9 mouse cellular contexts compared by ENCODE assay signal in the genomic region with DNA sequence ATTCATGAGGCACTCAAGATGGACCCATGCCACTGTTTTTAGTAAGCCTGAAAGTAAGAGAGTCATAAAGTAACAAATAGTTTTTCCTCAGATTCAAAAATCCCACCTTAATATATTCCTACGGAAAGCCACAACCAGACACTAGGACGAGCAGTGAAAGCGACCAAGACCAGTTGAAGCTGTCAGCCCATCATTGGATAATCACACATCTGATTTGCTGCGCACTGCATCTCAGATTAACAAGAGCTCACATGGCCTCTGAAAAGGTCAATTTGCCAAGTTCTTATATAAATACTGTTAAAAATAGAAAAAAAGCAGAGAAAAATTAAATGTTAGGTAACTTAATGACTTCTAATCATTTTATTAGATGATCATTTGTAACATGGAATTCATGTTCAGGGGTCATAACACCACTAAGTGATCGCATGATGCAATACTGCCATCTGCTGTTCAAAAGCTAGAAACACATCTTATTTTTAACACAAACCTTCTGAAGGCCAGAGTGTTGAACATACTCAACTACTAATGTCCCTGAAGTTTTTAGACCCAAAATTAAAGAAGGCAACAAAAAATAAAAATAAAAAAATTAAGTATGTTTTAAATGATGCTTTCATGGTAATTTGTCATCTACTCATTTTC. TPM values are rescaled to one million over a fixed set of nuclear protein-coding genes. Genes with fewer than 3 reads are reported as not detected.
A peak's percentile ranks its signal among the peaks of the same experiment; 100 is the strongest.
DNase-seq lines count a peak whose midpoint lies in the region; ATAC-seq and TF ChIP-seq lines count a peak whose summit lies in the region.
"Had no signal": no experiment of that assay in that cellular context is flagged by ENCODE, and none has a peak within 500 bp of the region (broad histone marks: within the 10 kb centered on the region; RNA-seq: fewer than 3 reads in every experiment).

No protein-coding gene starts in this region.

- ATAC-seq in kidney, embryonic 14.5 days (ENCODE audit: low FRiP score, low TSS enrichment) = 0 out of 2 replicates have a peak, but pooled peaks have one; percentile 35
- no peak; the same call in 1 of the 2 replicates for ATAC-seq in G1E (ENCODE audit: extremely low read depth, insufficient number of reproducible peaks, low FRiP score, poor library complexity, severe bottlenecking)
- ATAC-seq in common myeloid progenitor, adult 5-6 weeks (replicated peaks; ENCODE audit: low read depth, poor library complexity, severe bottlenecking) = peak; percentile 81
- peak; percentile 87 for ATAC-seq in megakaryocyte progenitor cell, adult 5-6 weeks (replicated peaks; ENCODE audit: poor library complexity)

- H3K4me3 ChIP-seq in kidney, embryonic 14.5 days (ENCODE audit: low read length) = no peak overlapping the region
- H3K4me3 ChIP-seq in G1E (ENCODE audit: low read depth, low read length) = no peak overlapping the region
- H3K4me3 ChIP-seq: lung, embryonic 15.5 days had no signal

- no peak overlapping the region for H3K9ac ChIP-seq in kidney, embryonic 14.5 days (ENCODE audit: low read depth, low read length)
- H3K9ac ChIP-seq: lung, embryonic 15.5 days had no signal

- TF ChIP-seq CTCF in G1E (IDR thresholded peaks at IDR 0.05; ENCODE audit: low read depth, low read length) = 0 out of 2 replicates have a peak, but pooled peaks have one; percentile 24

- peaks cover 26% of the 10 kb centered on the region for H3K36me3 ChIP-seq in kidney, embryonic 14.5 days (ENCODE audit: control insufficient read depth, insufficient read depth, low read length)
- peaks cover 70% of the 10 kb centered on the region for H3K36me3 ChIP-seq in G1E (replicated peaks)

- H3K27ac ChIP-seq in kidney, embryonic 14.5 days (ENCODE audit: low read depth, low read length) = no peak overlapping the region
- H3K27ac ChIP-seq: lung, embryonic 15.5 days had no signal

- 67% methylated on average over 5 of the region's 5 CpGs for WGBS in kidney, embryonic 14.5 days

- no peaks in the 10 kb centered on the region for H3K27me3 ChIP-seq in kidney, embryonic 14.5 days (ENCODE audit: control insufficient read depth, insufficient read depth, low read length)
- no peaks in the 10 kb centered on the region for H3K27me3 ChIP-seq in G1E (ENCODE audit: insufficient read depth, low read length)
- H3K27me3 ChIP-seq: lung, embryonic 15.5 days had no signal

- intact Hi-C loops in left cerebral cortex, postnatal 36 days (cut with DNase I) = loop anchor here (5.0 kb wide), 1 partner anchor 1421 kb away; no protein-coding TSS in a partner anchor

- no peak for DNase-seq in kidney, postnatal 10 days
- peak; percentile 21 for DNase-seq in G1E (ENCODE audit: low spot score)
- DNase-seq in left cerebral cortex, adult 9 months (ENCODE audit: low spot score in 2 of 2) = no peak
- no peak for DNase-seq in left cerebral cortex, postnatal 36 days (ENCODE audit: low spot score in 2 of 2)
- DNase-seq in cerebellum, adult 11 months = no peak

- H3K4me2 ChIP-seq in kidney, embryonic 14.5 days (replicated peaks; ENCODE audit: low read depth, low read length) = no peak overlapping the region
- H3K4me2 ChIP-seq: lung, embryonic 15.5 days had no signal

- no peaks in the 10 kb centered on the region for H3K9me3 ChIP-seq in kidney, embryonic 14.5 days (ENCODE audit: control insufficient read depth, low read length)
- no peaks in the 10 kb centered on the region for H3K9me3 ChIP-seq in G1E (replicated peaks)
- H3K9me3 ChIP-seq: lung, embryonic 15.5 days had no signal

- no peaks in the 10 kb centered on the region for H3K4me1 ChIP-seq in kidney, embryonic 14.5 days (ENCODE audit: control insufficient read depth, insufficient read depth, low read length)
- H3K4me1 ChIP-seq in G1E (ENCODE audit: insufficient read depth, low read depth, low read length) = peaks cover 4% of the 10 kb centered on the region; the same call in 1 of the 2 replicates
- H3K4me1 ChIP-seq: lung, embryonic 15.5 days had no signal

RNA-seq across cellular contexts. Expression of a gene that starts 16.9 kb away (rescaled TPM):
- polyA plus RNA-seq in kidney, embryonic 14.5 days (2014; fragmentation: Nextera tagmentation; extraction: Ambion mirVana) = 29.6 and 35.9 TPM in 2 replicates
- total RNA-seq in G1E (2014; fragmentation: Nextera tagmentation) (35.6 and 64.7 TPM in 2 replicates), G1E (2017) (50.3 and 53.9 TPM in 2 replicates)
- polyA plus RNA-seq in G1E (2012) = 0.66 and 0.98 TPM in 2 replicates
- total RNA-seq in common myeloid progenitor, adult 5-6 weeks (2017) = 62.7 and 73.0 TPM in 2 replicates
- total RNA-seq in megakaryocyte progenitor cell, adult 5-6 weeks (2015) = 20.5 and 27.0 TPM in 2 replicates
- 48.2 and 52.0 TPM in 2 replicates for total RNA-seq in megakaryocyte progenitor cell, adult 5-6 weeks (2017)
- 10 to 100 TPM; 20.7 to 22.7 TPM for total RNA-seq in left cerebral cortex, postnatal 36 days (2021)
